Mouse (Mus musculus) cerebellum, adult (tissue): Measurements from ENCODE around the gene Fancc.

Experiments
- ATAC-seq: cut with Nextera tagmentation; 2 replicates; pipeline ENCODE4 v1.9.2; 2017; ENCODE audit warnings: mild to moderate bottlenecking, moderate library complexity, mixed read lengths; ENCODE audit not compliant: insufficient number of reproducible peaks, low FRiP score, low TSS enrichment

Gene Fancc

DNA sequence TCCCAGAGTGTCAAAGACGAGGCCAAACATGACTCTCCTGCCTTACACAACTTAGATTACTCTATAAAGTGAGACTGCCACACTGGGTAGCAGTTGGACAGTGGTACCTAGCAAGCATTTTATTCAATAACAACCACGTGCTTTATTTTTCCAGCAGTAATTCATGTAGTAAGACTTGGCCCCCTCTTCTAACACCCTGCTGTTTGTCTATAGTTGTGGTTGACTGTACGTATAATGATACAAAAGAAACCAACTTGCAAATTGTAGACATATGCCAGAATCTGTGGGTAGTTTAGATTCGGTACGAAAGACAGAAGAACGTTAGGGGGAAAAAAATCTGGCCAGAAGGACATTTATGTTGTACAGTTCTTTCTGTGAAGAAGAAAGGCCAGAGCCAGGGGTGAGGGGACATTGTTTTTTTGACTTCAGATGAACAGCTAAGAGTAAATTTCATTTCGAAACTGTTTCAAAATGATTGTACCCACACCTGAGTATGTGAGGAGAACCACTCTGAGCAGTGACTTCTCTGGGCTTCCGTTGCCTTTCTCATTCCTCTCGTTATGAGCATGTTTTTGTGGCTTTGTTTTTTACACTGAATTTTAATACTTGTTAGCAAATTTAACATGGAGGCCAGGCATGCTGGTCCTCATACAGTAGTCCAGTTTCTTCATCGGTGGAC, 222.5 kb downstream of the Fancc start:
- ATAC-seq: no peak

DNA sequence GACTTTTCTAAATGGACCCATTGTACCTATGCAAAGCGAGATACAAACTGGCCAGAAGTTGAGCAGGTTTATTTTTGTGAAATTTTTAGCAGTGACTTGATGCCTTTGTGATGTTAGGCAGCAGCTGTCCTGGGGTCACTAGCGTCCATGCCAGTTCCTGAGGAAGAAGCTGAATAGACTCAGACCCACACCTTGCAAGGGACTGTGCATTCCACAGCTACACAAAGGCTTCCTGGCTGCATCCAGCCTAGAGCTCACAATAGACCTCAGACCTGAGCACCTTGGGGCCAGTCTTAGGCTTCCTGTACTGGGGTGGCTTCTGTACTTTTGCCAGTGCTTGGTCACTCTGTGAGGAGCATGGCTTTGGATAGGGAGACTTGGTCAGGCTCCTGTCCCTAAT, 223.2 kb downstream of the Fancc start:
- no peak for ATAC-seq

DNA sequence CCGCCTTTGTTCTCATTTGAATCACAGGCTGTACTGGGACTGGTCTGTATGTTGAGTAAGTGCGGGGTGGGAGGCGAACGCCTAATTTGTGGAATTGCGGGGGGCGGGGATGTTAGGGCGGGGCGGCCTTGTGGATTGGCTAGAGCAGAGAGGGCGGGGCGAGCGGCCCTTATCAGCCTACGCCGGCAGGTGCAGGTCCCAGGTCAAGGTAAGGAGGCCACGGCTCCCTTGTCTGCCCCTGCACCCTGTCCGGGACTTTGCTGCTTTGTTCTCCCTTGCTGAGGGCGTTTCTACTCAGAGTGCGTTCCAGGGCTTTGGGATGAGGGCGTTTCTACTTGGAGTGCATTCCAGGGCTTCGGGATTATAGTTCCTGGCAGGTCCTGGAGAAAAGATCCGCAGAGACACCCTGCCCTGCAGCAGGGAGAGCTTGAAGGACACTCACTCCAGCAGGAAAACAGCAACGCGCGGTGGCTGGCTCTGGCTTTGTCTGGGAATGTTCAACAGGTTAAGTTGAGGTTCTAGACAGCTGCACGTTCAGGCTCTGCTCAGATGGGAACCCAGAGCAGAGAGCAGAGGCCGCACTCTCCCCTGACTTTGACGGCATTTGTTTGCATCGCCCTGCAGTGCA, 224.4 kb downstream of the Fancc start:
- 0 out of 2 replicates have a peak, but pooled peaks have one; percentile 34 for ATAC-seq

DNA sequence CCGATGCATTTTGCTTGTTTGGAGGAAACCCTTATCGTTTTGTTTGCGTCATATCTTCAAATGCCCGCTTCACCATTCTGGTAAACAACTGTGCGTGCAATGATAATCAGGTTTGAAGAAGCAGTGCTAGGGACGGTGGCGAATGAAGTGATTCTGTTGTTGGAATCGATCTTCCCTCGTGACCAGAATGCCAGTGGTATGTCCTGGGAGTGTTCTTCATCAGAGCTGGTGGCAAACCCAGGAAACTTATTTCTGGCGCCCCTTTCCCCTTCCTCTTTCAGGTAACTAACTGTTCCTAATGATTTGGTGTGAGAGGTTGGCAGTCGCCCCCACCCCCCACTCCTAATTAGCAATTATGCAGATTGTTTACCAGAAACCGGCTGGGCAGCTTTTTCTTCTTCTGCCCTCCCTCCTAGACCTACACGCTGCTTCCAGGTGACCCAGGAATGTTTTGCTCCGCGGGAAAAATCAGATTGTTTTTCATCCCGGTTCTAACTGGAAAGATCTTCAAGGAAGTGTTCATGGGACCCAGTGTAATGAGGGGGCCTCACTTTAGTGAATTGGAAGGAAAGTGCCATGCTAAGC, 225.0 kb downstream of the Fancc start:
- ATAC-seq: no peak

DNA sequence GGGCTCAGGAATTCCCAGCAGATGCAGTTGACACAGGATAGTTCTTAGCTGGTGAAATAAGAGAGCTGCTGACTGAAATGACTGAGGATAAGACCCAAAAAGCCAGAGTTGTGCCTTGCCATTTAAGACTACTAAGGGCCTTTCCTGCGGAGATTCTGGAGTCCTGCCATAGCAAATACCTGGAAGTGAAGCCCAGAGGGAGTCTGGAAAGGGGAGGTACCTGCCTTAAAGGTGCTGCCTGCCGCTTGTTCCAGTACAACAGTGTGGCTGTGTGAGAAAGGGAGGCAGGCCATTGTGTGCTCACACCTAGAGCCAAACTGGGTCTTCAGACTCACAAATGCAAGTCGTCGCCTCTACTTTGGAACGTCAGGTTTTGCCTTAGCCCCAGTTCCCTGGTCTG, 226.9 kb downstream of the Fancc start:
- ATAC-seq: no peak

DNA sequence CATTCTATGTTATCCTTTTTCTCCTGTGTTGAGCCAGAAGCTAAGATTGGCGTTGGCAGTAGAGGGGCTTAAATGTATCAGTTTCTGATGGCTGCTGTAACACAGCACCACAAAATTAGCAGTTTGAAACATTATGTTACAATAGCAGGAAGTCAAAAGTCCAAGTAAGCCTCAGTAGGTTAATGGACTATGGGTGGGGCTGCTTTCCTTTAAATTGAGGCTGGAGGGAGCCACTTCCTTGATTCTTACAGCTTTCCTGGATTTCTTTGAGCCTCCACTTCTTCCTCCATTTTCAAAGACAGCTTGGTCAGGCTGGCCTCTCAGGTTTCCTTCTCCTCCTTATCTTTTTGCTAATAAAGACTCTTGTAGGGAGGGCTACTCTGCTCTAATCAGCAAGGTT, 228.3 kb downstream of the Fancc start:
- ATAC-seq: no peak

DNA sequence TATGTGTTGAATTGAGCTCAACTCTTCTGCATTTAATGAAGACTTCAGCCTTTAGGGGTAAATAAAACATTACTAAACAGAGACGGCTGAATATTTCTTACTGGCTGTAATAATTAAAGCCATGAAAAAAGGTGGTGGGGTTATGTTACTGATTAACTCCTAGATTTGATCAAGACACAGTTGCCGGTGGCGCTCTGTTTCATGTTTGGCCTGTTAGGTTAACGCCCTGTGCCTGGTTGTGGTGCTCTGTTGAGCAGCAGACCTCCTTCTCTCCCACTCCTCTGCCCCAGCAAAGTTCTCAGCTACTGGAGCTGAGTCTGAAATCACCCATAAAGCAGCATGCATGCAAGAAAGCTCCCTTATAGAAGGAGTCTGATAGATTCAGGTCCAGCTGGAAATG, 228.7 kb downstream of the Fancc start:
- ATAC-seq: no peak

DNA sequence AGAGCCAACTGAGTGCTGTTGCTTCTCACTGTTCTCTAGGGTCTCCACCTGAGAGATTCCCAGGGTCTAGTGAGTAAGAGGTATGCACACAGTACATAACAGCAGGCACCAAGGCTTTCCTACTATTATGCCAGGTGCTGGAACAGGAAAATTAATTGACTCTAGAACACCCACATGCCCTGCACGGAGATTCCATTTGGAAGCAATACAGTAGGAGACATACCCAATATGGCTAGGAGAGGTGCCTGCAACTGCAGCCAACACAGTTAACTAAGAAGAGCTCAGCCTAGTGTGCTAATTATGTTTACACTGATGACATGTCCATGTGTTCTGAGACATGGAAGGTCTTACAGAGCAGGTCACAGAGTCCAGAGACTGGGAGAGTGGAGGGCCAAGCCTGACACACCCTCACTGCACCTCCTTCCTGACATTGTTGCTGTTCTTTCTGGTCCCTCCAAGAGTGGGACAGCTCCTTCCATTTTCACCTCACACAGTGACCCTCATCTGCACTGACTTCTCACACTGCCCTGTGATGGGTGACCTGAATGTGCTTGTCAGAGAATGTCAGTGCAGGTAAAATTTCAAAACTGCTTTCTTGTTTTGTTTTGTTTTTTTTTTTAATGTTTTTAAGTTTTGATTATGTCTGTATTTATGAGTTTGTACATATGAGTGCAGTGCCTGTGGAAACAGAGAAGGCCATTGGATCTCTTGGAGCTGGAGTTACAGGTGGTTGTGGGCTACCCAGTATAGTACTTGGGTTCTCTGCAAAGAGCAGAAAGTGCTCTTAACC, 234.7 kb downstream of the Fancc start:
- ATAC-seq: no peak

DNA sequence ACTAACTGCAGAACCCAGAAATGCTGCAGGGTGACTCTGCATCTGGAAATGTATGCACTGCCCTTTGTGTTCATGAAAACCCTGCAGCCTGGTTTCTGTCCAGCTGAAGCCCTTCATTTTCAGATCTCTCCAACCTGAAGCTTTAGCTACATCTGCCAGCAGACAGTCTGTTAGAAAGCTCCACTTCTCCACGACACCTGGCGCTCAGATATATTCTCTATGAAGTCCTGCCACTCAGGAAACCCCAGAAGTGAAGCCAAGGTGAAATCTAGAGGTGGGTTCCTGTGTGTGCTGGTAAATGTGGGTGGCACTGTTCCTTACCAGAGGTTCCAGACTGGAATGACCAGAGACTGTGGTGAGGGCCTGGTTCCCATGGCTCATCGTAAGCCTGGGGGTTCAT, 235.4 kb downstream of the Fancc start:
- ATAC-seq: no peak

DNA sequence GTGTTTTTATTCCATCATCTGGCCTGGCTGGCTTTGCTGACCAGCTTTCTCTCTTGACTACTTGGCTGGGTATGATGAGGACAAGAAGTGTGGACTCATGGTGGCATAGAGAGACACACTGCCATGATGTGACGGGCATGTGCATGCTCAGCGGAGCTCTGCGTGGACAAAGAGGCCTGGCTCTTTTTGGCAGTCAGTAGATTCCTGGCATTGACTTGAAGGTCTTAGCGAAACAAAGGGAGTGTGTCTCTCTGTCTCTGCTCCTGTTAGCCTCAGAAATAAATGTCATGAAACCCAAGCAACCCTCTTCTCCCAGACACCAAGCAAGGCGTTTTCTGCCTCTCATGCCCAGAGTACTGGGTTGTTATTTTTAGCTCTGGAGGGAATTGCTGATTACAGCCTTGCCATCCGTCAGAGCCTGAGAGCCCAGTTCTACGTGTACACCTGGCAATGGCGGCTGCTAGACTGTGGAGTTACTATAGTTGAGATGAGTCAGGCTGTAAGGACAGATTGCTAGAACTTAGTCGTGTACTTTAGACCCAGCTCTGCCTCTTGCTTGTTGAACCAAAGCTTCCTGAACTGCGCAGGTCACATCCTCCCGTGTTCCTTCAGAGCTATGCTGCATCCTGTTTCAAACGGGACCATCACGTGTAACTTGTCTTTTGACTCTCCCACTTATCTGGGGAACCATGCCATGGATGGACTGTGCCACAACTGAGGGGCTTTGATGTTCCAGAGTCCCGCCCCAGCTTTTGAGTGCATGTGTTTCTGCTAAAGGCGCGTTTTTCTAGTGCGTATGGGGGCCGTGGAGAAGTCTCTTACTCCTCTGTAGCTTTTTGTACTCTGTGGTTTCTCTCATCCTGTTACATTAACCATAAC, 236.1 kb downstream of the Fancc start:
- peak; percentile 45; the same call in 1 of the 2 replicates for ATAC-seq

DNA sequence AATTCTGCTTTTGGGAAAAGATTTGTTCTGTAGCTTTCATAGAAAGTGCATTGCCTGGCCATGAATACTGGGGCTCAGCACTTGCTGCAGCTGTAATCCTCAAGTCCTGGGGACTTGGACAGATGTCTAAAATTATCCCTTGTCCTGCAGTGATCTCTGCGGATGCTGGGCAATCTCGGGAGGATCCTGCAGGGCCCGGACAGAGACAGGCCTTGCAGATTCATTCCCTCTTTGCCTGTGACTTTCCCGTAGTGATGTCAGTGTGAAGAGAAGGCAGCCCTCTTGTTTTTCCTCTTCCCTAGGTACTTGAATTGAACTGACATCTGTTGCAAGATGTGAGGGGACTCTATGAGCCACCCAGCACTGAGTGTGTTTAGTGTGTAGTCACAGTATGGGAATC, 236.9 kb downstream of the Fancc start:
- no peak for ATAC-seq

DNA sequence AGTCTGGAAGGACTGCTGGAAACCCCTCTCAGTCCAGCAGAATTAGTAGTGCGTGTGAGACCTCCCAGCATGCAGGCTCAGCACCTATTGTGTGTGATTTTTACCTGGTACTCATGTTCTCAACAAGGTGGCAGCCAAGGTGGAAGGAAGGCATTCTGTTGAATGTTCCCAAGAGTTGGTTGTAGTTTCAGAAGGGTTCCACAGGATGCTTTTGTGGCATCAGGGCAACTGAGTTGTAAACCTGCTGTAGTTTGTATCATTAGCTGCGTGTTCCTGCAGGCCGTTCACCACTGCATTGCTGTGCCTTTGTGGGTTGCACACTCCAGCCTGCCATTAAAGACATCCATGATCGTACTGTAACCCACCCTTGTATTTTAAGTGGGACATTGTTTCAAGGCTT, 238.4 kb downstream of the Fancc start:
- ATAC-seq: no peak

DNA sequence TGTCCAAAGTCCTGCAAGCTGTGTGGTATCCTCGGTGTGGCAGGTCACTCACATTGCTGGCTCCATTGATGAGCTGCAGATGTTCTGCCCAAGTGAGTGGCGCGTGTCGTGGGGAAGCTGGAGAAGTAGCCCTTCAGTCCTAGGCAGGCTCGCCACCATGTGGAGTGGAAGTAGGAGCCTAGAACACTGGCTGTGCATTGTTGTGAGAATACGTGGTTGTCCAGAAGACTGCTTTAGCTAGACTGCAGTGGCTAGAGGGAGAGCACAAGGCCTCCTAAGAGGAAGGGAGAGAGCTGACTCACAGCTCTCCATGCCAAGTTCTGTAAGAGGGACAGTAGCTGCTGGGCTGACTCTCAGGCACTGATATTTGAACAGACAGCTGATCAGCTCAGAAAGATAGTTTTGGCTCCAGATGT, 238.9 kb downstream of the Fancc start:
- no peak for ATAC-seq

DNA sequence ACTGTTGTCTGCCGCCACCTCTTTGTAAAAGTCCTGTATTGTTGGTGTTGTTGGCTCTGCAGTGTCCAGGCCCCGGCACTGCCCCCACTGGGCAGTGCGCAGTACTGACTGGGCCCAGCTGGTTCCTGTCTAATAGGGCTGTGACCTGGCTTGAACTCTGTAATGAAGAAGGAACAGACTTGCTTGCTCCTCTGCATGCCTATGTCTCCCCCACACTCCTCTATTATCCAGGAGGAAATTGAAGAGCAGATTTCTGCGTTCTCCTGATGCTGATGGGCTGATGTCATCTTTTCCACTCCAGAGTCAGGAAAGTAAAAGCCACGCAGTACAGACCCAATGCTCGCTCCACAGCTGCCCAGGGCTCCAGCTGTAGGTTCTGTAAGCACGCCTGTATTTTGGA, 240.3 kb downstream of the Fancc start:
- no peak for ATAC-seq

DNA sequence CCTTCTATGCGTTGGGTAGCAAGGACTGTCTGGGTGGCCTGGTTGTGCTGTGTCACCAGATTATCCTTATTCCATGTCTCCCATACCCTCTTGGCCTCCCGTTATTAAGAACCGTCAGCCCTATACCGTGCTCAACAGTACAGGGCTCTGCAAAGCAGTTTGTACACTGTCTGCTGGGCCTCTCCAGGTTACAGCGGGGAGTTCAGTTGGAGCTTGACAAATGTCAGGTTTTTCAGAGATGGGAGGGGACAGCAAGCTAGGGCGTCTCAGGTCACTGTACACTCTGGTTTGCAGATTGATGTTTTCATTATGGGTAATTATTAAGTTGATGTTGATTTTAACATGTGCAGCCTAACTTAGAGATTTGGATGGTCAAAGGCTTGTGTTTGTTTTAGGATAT, 240.9 kb downstream of the Fancc start:
- no peak for ATAC-seq

DNA sequence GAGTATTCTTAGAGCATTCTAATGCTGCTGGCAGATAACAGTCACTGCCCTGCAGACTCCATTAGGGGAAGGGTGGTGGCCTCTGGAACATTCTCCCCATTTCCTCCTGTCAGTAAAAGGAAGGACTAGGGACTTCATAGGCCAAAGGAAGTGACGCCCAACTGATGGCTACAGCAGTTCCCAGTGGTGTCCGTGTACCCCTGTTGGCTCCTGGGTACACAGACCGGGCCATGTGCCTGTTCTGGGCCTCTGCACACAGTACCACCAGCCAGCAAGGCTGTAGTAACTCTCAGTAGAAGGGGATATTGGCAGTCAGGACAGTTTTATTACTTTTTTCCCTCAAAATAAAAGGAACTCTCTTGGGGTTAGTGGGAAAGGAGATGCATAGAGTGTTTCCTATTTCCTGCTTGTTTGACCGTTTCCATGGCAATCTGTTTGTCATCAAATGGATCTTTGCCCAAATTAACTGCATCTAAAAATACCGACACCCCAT, 241.5 kb downstream of the Fancc start:
- ATAC-seq: no peak

DNA sequence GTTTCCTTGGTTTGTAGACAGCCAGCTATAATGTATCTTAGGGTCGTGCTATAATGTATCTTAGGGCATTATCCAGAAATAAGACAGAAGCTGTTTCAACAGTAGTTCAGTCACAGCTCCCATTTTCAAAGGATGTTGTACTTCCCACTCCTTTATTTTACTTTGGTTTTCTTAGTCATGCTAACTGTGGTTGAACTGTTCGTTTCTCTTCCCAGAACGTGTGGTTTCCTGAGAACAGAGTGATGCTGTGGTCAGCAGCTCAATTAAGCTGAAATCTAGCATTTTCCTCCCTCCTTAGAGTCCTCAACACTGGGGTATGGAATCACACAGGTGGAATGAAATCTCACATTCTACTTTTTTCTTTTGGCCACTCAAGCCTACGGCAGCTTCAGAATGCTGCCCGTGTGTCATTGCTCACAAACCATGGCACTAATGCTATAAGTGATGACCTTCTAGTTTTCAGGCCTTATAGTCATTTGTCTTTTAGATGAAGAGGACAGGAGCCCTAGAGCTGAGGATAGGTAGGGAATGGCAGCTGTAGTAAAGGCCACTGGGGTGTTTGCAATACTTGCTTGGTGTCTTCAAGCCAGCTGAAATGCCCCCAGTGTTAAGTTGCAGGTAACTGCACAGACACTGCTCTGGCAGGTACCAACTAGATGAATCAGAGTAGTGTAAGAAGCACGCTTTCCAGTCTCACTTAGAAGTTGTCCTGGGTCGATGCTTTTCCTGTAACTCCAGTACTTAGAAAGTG, 243.0 kb downstream of the Fancc start:
- ATAC-seq: no peak

DNA sequence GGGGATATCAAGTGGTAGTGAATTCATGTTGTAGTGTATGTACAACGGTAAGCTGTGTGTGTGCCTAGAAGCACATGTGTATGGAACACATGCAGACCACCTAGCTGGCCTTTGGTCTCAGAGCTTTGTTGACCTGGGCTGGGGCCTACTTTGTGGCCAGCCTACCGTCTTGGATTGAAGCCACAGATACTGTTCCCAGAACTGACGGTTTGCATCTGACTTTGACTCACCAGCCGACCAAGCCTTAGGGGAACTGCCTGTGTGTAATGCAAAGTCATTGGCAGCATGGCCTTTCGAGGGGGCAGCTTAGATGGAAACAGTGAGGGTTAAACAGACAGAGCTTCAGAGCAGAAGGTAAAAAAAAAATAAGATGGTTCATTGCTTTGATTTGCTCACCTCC, 243.9 kb downstream of the Fancc start:
- ATAC-seq: no peak

DNA sequence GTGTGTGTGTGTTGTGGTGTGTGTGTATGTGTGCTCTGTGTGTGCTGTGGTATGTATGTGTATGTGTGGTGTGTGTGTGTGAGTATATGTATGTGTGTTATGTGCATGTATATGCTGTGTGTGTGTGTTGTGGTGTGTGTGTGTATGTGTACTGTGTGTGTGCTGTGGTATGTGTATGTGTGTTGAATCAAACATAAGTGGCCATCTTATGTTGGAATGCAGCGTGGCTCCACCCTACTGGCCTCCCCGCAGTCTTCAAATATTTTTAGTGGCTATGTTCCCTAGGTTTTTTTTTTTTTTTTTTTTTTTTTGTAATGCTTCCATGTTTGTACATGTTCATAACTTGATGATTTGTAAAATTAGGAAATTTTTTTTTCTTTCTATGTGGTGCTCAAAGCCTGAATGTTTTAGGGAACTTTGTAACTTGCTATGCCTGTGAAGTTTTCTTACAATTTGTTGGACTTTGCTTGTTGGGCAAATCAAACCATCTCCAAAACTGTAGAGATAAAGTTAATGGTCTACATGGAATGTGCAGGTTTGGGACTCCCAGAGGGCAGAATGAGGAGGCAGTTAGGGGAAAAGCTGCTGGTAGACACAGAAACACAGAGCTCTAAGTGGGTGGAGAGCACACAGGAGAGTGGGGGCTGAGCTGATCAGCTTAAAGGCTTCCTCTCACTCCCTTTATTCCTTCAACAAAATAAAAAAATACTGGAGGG, 244.6 kb downstream of the Fancc start:
- ATAC-seq: no peak
